In the genomic region with DNA sequence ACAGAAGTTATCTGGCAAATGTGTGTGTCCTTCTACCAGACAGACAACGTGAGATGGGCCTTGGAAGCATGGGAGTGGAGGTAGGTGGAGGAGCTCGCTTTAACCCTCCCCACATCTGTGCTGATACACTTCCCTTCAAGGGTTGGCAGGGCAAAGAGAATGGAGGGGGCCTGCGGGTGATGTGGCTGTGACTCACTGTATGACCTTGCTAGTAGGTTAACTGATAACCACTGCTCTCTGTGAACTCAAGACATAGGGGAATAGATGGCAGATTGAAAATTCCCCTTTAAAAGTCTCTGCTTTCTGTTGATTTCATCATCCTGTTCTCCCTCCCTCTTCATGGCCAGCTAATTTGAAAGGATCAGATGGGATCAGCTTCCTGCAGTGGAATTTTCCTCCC, we compare ENCODE assay signal across 8 mouse cellular contexts. TPM values are rescaled to one million over a fixed set of nuclear protein-coding genes. Genes with fewer than 3 reads are reported as not detected.
DNase-seq lines count a peak whose midpoint lies in the region; ATAC-seq lines count a peak whose summit lies in the region.
"Had no signal": no experiment of that assay in that cellular context is flagged by ENCODE, and none has a peak within 500 bp of the region (broad histone marks: within the 10 kb centered on the region; RNA-seq: fewer than 3 reads in every experiment).

No protein-coding gene starts in this region.

- no peaks in the 10 kb centered on the region for H3K27me3 ChIP-seq in neural tube, embryonic 11.5 days (ENCODE audit: control insufficient read depth, insufficient read depth, low read length)
- H3K27me3 ChIP-seq in embryonic facial prominence, embryonic 15.5 days, result no peaks in the 10 kb centered on the region
- H3K27me3 ChIP-seq in limb, embryonic 15.5 days, result no peaks in the 10 kb centered on the region

- DNase-seq in neural tube, embryonic 11.5 days (ENCODE audit: low spot score), result no peak
- DNase-seq in neural tube, embryonic 10.5 days (ENCODE audit: extremely low spot score, low spot score), result no peak
- no peak for DNase-seq in ovary, postnatal 14 days (ENCODE audit: low spot score)
- DNase-seq in layer of hippocampus, adult 18-20 months (ENCODE audit: low spot score in 2 of 2), result no peak

- peak overlapping the region; percentile 95; the same call in 1 of the 2 replicates for H3K4me2 ChIP-seq in neural tube, embryonic 11.5 days (ENCODE audit: low read depth)
- H3K4me2 ChIP-seq in embryonic facial prominence, embryonic 15.5 days (replicated peaks), result peak overlapping the region; percentile 93
- H3K4me2 ChIP-seq in limb, embryonic 15.5 days, result peak overlapping the region; percentile 93

- H3K9ac ChIP-seq in neural tube, embryonic 11.5 days (ENCODE audit: low read length), result no peak overlapping the region
- 0 out of 2 replicates have a peak overlapping the region, but pooled peaks have one; percentile 92 for H3K9ac ChIP-seq in embryonic facial prominence, embryonic 15.5 days
- 0 out of 2 replicates have a peak overlapping the region, but pooled peaks have one; percentile 98 for H3K9ac ChIP-seq in limb, embryonic 15.5 days

- ATAC-seq in neural tube, embryonic 11.5 days (ENCODE audit: insufficient read depth, low FRiP score, low TSS enrichment), result no peak
- ATAC-seq in embryonic facial prominence, embryonic 15.5 days (ENCODE audit: insufficient number of reproducible peaks, low FRiP score, low TSS enrichment, low read depth), result no peak
- ATAC-seq in limb, embryonic 15.5 days (ENCODE audit: insufficient number of reproducible peaks, low FRiP score, low TSS enrichment, low read depth), result no peak
- ATAC-seq in CD4-positive, CD25-positive, alpha-beta regulatory T cell, adult 4 months, result no peak

- peaks cover 7% of the 10 kb centered on the region for H3K36me3 ChIP-seq in neural tube, embryonic 11.5 days (ENCODE audit: control insufficient read depth, insufficient read depth, low read length)
- H3K36me3 ChIP-seq in embryonic facial prominence, embryonic 15.5 days, result peaks cover 33% of the 10 kb centered on the region
- H3K36me3 ChIP-seq in limb, embryonic 15.5 days, result peaks cover 39% of the 10 kb centered on the region

- H3K4me3 ChIP-seq in neural tube, embryonic 11.5 days (ENCODE audit: low read depth, low read length), result no peak overlapping the region
- peak overlapping the region; percentile 93 for H3K4me3 ChIP-seq in embryonic facial prominence, embryonic 15.5 days (replicated peaks)
- peak overlapping the region; percentile 95 for H3K4me3 ChIP-seq in limb, embryonic 15.5 days

- 91% methylated on average over 3 of the region's 3 CpGs for WGBS in neural tube, embryonic 11.5 days
- 80% methylated on average over 3 of the region's 3 CpGs for WGBS in embryonic facial prominence, embryonic 15.5 days
- 82% methylated on average over 3 of the region's 3 CpGs for WGBS in limb, embryonic 15.5 days

- no peak overlapping the region for H3K27ac ChIP-seq in neural tube, embryonic 11.5 days (ENCODE audit: low read depth, low read length)
- no peak overlapping the region for H3K27ac ChIP-seq in embryonic facial prominence, embryonic 15.5 days (replicated peaks)
- H3K27ac ChIP-seq in limb, embryonic 15.5 days, result no peak overlapping the region

- H3K9me3 ChIP-seq in neural tube, embryonic 11.5 days (ENCODE audit: control insufficient read depth, low read length), result no peaks in the 10 kb centered on the region
- no peaks in the 10 kb centered on the region for H3K9me3 ChIP-seq in embryonic facial prominence, embryonic 15.5 days (replicated peaks)
- H3K9me3 ChIP-seq in limb, embryonic 15.5 days, result no peaks in the 10 kb centered on the region

- H3K4me1 ChIP-seq in neural tube, embryonic 11.5 days (ENCODE audit: control insufficient read depth, insufficient read depth, low read length), result peaks cover 13% of the 10 kb centered on the region
- peaks cover 28% of the 10 kb centered on the region for H3K4me1 ChIP-seq in embryonic facial prominence, embryonic 15.5 days
- H3K4me1 ChIP-seq in limb, embryonic 15.5 days, result peaks cover 30% of the 10 kb centered on the region

RNA-seq across cellular contexts. Expression of a gene that starts 1.2 kb away (rescaled TPM):
- polyA plus RNA-seq in neural tube, embryonic 11.5 days (2014; fragmentation: Nextera tagmentation; extraction: Ambion mirVana), result 56.0 and 56.3 TPM in 2 replicates
- polyA plus RNA-seq in embryonic facial prominence, embryonic 15.5 days (2015; fragmentation: Nextera tagmentation; extraction: Ambion mirVana), result 49.7 and 50.5 TPM in 2 replicates
- polyA plus RNA-seq in limb, embryonic 15.5 days (2015; fragmentation: Nextera tagmentation; extraction: Ambion mirVana), result 46.5 and 49.1 TPM in 2 replicates
- 1 to 10 TPM; 4.5 to 8.0 TPM for polyA plus RNA-seq in CD4-positive, CD25-positive, alpha-beta regulatory T cell, adult 4 months (2017; shearing (Covaris generic))
- total RNA-seq in layer of hippocampus, adult 18-20 months (2021), result 10 to 100 TPM; 60.1 to 61.6 TPM

RNA-seq across cellular contexts. Expression of a gene that starts 2.4 kb away (rescaled TPM):
- 0.54 and 0.92 TPM in 2 replicates for polyA plus RNA-seq in neural tube, embryonic 11.5 days (2014; fragmentation: Nextera tagmentation; extraction: Ambion mirVana)
- polyA plus RNA-seq in embryonic facial prominence, embryonic 15.5 days (2015; fragmentation: Nextera tagmentation; extraction: Ambion mirVana), result 0.45 and 1.0 TPM in 2 replicates
- 0.17 and 0.57 TPM in 2 replicates for polyA plus RNA-seq in limb, embryonic 15.5 days (2015; fragmentation: Nextera tagmentation; extraction: Ambion mirVana)
- polyA plus RNA-seq in CD4-positive, CD25-positive, alpha-beta regulatory T cell, adult 4 months (2017; shearing (Covaris generic)), result 1 to 10 TPM; 2.6 to 3.5 TPM
- total RNA-seq in layer of hippocampus, adult 18-20 months (2021), result 1 to 10 TPM; 1.1 to 1.3 TPM
- total RNA-seq: common myeloid progenitor, adult 5-6 weeks had no signal

RNA-seq across cellular contexts. Expression of a gene that starts 12.3 kb away (rescaled TPM):
- 1,299 and 1,352 TPM in 2 replicates for polyA plus RNA-seq in neural tube, embryonic 11.5 days (2014; fragmentation: Nextera tagmentation; extraction: Ambion mirVana)
- polyA plus RNA-seq in embryonic facial prominence, embryonic 15.5 days (2015; fragmentation: Nextera tagmentation; extraction: Ambion mirVana), result 1,900 and 1,905 TPM in 2 replicates
- 1,472 and 1,900 TPM in 2 replicates for polyA plus RNA-seq in limb, embryonic 15.5 days (2015; fragmentation: Nextera tagmentation; extraction: Ambion mirVana)
- 1,000 to 10,000 TPM; 3,663 to 4,818 TPM for polyA plus RNA-seq in CD4-positive, CD25-positive, alpha-beta regulatory T cell, adult 4 months (2017; shearing (Covaris generic))
- total RNA-seq in layer of hippocampus, adult 18-20 months (2021), result 100 to 1,000 TPM; 414 to 418 TPM

RNA-seq across cellular contexts. Expression of a gene that starts 15.9 kb away (rescaled TPM):
- 178 and 203 TPM in 2 replicates for polyA plus RNA-seq in neural tube, embryonic 11.5 days (2014; fragmentation: Nextera tagmentation; extraction: Ambion mirVana)
- polyA plus RNA-seq in embryonic facial prominence, embryonic 15.5 days (2015; fragmentation: Nextera tagmentation; extraction: Ambion mirVana), result 262 and 270 TPM in 2 replicates
- polyA plus RNA-seq in limb, embryonic 15.5 days (2015; fragmentation: Nextera tagmentation; extraction: Ambion mirVana), result 257 and 269 TPM in 2 replicates
- 100 to 1,000 TPM; 280 to 291 TPM for polyA plus RNA-seq in CD4-positive, CD25-positive, alpha-beta regulatory T cell, adult 4 months (2017; shearing (Covaris generic))
- 100 to 1,000 TPM; 143 to 147 TPM for total RNA-seq in layer of hippocampus, adult 18-20 months (2021)

RNA-seq across cellular contexts. Expression of a gene that starts 40.9 kb away (rescaled TPM):
- polyA plus RNA-seq in neural tube, embryonic 11.5 days (2014; fragmentation: Nextera tagmentation; extraction: Ambion mirVana), result 114 and 120 TPM in 2 replicates
- 101 and 109 TPM in 2 replicates for polyA plus RNA-seq in embryonic facial prominence, embryonic 15.5 days (2015; fragmentation: Nextera tagmentation; extraction: Ambion mirVana)
- 80.6 and 94.2 TPM in 2 replicates for polyA plus RNA-seq in limb, embryonic 15.5 days (2015; fragmentation: Nextera tagmentation; extraction: Ambion mirVana)
- 10 to 100 TPM; 52.6 to 55.0 TPM for polyA plus RNA-seq in CD4-positive, CD25-positive, alpha-beta regulatory T cell, adult 4 months (2017; shearing (Covaris generic))
- 100 to 1,000 TPM; 162 to 163 TPM for total RNA-seq in layer of hippocampus, adult 18-20 months (2021)
